Mouse (Mus musculus) MEL (cell line): ENCODE data around the gene 1700001C19Rik. TPM values are rescaled to one million over a fixed set of nuclear protein-coding genes. Genes with fewer than 3 reads are reported as not detected.

ENCODE experiments used
- DNase-seq: peaks from one replicate; pipeline ENCODE4 v3.0.0; 2011; ENCODE audit warnings: low read depth, low spot score
- H3K27ac ChIP-seq: 2 replicates; pipeline ENCODE4 v1.5.1; 2012; ENCODE audit warnings: low read depth, mild to moderate bottlenecking, control low read depth, low read length, moderate library complexity; ENCODE audit not compliant: control insufficient read depth
- H3K27me3 ChIP-seq, 2 experiments: fragments of 150-350 bp in 1 of 2; sonication (generic) in 1 of 2; 2 replicates each; pipeline ENCODE4 v1.6.1; 2012; ENCODE audit warnings: low read length in 2 of 2, mild to moderate bottlenecking in 2 of 2, improper control_type of control experiment in 1 of 2, moderate library complexity in 1 of 2; ENCODE audit not compliant: insufficient read depth in 2 of 2, control insufficient read depth in 1 of 2
- H3K36me3 ChIP-seq, 2 experiments: 2 replicates each; pipeline ENCODE4 v1.6.1; 2012 to 2014; ENCODE audit warnings: low read length in 2 of 2, improper control_type of control experiment in 1 of 2, inconsistent platforms in 1 of 2, mild to moderate bottlenecking in 1 of 2; ENCODE audit not compliant: insufficient read depth in 2 of 2, control insufficient read depth in 1 of 2
- H3K4me1 ChIP-seq, 2 experiments: fragments of 150-350 bp in 1 of 2; sonication (generic) in 1 of 2; 2 replicates each; pipeline ENCODE4 v1.6.1; 2012; ENCODE audit warnings: low read length in 2 of 2, improper control_type of control experiment in 1 of 2, mild to moderate bottlenecking in 1 of 2; ENCODE audit not compliant: insufficient read depth in 2 of 2, control insufficient read depth in 1 of 2
- H3K4me3 ChIP-seq, 2 experiments: fragments of 150-350 bp in 1 of 2; sonication (generic) in 1 of 2; 2 replicates each; pipeline ENCODE4 v1.5.1; 2012; ENCODE audit warnings: low read depth in 2 of 2, low read length in 2 of 2, mild to moderate bottlenecking in 2 of 2, moderate library complexity in 2 of 2, control low read depth in 1 of 2, improper control_type of control experiment in 1 of 2; ENCODE audit not compliant: control insufficient read depth in 1 of 2, insufficient read depth in 1 of 2
- H3K79me2 ChIP-seq: 2 replicates; pipeline ENCODE4 v1.6.1; 2012; ENCODE audit warnings: mild to moderate bottlenecking, low read length, moderate library complexity; ENCODE audit not compliant: control insufficient read depth, poor library complexity, insufficient read depth
- H3K9ac ChIP-seq: 2 replicates; pipeline ENCODE4 v1.6.1; 2012; ENCODE audit warnings: low read depth, mild to moderate bottlenecking, control low read depth, low read length, moderate library complexity; ENCODE audit not compliant: control insufficient read depth, poor library complexity, severe bottlenecking
- H3K9me3 ChIP-seq: fragments of 150-350 bp; sonication (generic); replicated peaks from 2 replicates; pipeline ENCODE4 v1.6.1; 2012; ENCODE audit warnings: mild to moderate bottlenecking, low read length, improper control_type of control experiment, moderate library complexity; ENCODE audit not compliant: insufficient read depth
- BHLHE40 ChIP-seq: IDR thresholded peaks from 2 replicates; pipeline ENCODE4 v1.6.1; 2012; ENCODE audit warnings: low read depth, mild to moderate bottlenecking, inconsistent platforms, low read length, improper control_type of control experiment, borderline replicate concordance
- CHD1 ChIP-seq: IDR thresholded peaks from 2 replicates; pipeline ENCODE4 v1.6.1; 2012; ENCODE audit warnings: low read depth, mild to moderate bottlenecking, inconsistent platforms, low read length, improper control_type of control experiment
- EP300 ChIP-seq, 2 experiments: IDR thresholded peaks; 2 replicates each; pipeline ENCODE4 v1.6.1; 2011; ENCODE audit warnings: improper control_type of control experiment in 2 of 2, low read length in 2 of 2, low read depth in 1 of 2, mild to moderate bottlenecking in 1 of 2
- ETS1 ChIP-seq: IDR thresholded peaks from 2 replicates; pipeline ENCODE4 v1.6.1; 2012; ENCODE audit warnings: low read depth, mild to moderate bottlenecking, inconsistent platforms, low read length, improper control_type of control experiment, moderate library complexity
- JUND ChIP-seq: IDR thresholded peaks from 2 replicates; pipeline ENCODE4 v1.6.1; 2011; ENCODE audit warnings: low read depth, mild to moderate bottlenecking, improper control_type of control experiment, low read length
- MAFK ChIP-seq: IDR thresholded peaks from 2 replicates; pipeline ENCODE4 v1.6.1; 2011; ENCODE audit warnings: low read depth, mild to moderate bottlenecking, low read length, improper control_type of control experiment, borderline replicate concordance
- MAX ChIP-seq: IDR thresholded peaks from 2 replicates; pipeline ENCODE4 v1.6.1; 2011; ENCODE audit warnings: low read length, improper control_type of control experiment
- MAZ ChIP-seq: IDR thresholded peaks from 2 replicates; pipeline ENCODE4 v1.6.1; 2012; ENCODE audit warnings: low read depth, mild to moderate bottlenecking, inconsistent platforms, low read length, improper control_type of control experiment
- MXI1 ChIP-seq: IDR thresholded peaks from 2 replicates; pipeline ENCODE4 v1.6.1; 2011; ENCODE audit warnings: mild to moderate bottlenecking, low read depth, low read length, improper control_type of control experiment
- NELFE ChIP-seq: IDR thresholded peaks from 2 replicates; pipeline ENCODE4 v1.6.1; 2011; ENCODE audit warnings: low read depth, low read length, improper control_type of control experiment
- POLR2A ChIP-seq, 2 experiments: IDR thresholded peaks; 2 replicates each; pipeline ENCODE4 v1.6.1; 2011 to 2012; ENCODE audit warnings: low read length in 2 of 2, mild to moderate bottlenecking in 2 of 2, control low read depth in 1 of 2, improper control_type of control experiment in 1 of 2, low read depth in 1 of 2, moderate library complexity in 1 of 2; ENCODE audit not compliant: control insufficient read depth in 1 of 2, insufficient read depth in 1 of 2, poor library complexity in 1 of 2
- TCF12 ChIP-seq: IDR thresholded peaks from 2 replicates; pipeline ENCODE4 v1.6.1; 2014; ENCODE audit warnings: low read depth, mild to moderate bottlenecking, inconsistent platforms, low read length, improper control_type of control experiment, moderate library complexity
- UBTF ChIP-seq: IDR thresholded peaks from 2 replicates; pipeline ENCODE4 v1.6.1; 2012; ENCODE audit warnings: low read depth, mild to moderate bottlenecking, inconsistent platforms, low read length, improper control_type of control experiment, moderate library complexity, borderline replicate concordance; ENCODE audit not compliant: insufficient read depth
- ZC3H11A ChIP-seq: IDR thresholded peaks from 2 replicates; pipeline ENCODE4 v1.6.1; 2012; ENCODE audit warnings: low read depth, mild to moderate bottlenecking, inconsistent platforms, low read length, improper control_type of control experiment
- ZMIZ1 ChIP-seq: IDR thresholded peaks from 2 replicates; pipeline ENCODE4 v1.6.1; 2012; ENCODE audit warnings: low read depth, mild to moderate bottlenecking, inconsistent platforms, low read length, improper control_type of control experiment, moderate library complexity
- ZNF384 ChIP-seq: IDR thresholded peaks from 2 replicates; pipeline ENCODE4 v1.6.1; 2012; ENCODE audit warnings: low read depth, mild to moderate bottlenecking, inconsistent platforms, low read length, improper control_type of control experiment
- polyA plus RNA-seq, 2 experiments: library from polyadenylated mRNA; stranded (reverse) in 1 of 2; unstranded in 1 of 2; fragments of >175 nt in 1 of 2; fragments of >200 nt in 1 of 2; gene quantifications; 2 replicates each; pipeline versions ENCODE4 v1.2.1 to v1.2.4; 2012; ENCODE audit warnings: low replicate concordance in 2 of 2, low read depth in 1 of 2; ENCODE audit not compliant: insufficient read length in 2 of 2, insufficient read depth in 1 of 2, missing spikeins in 1 of 2
- total RNA-seq: library from RNA; depleted of rRNA; stranded (reverse); fragments of 300-350 nt; gene quantifications from 2 replicates; pipeline ENCODE4 v1.2.3, GENCODE M21; 2012

Gene 1700001C19Rik
- total and polyA plus RNA-seq, 3 experiments, result not detected

DNA sequence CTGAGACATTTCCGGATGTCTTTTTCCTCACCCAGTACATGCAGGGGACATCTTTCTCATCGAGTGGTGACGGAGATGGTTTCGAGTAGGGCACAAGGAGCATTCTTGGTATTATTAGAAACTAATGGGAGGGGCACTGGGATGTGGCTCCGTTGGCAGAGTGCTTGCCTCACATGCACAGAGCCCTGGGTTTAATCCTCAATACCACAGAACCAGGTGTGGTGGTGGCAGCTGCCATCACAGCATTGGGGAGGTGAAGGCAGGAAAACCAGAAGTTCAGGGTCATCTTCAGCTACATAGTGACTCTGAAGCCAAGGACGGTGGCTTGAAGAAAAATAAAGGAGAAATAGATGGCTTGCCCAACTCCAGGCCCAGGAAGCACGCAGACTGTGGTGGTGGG lies 25.0 kb upstream of the 1700001C19Rik start:
- Histone ChIP-seq H3K27ac (no peak overlapping the region), H3K4me3 (no peak overlapping the region), H3K4me1 (peaks cover 0 to 6% of the 10 kb centered on the region in 2 experiments; a peak in 2 of 4 replicates), H3K36me3 (no peaks in the 10 kb centered on the region), H3K27me3 (peaks cover 3 to 5% of the 10 kb centered on the region in 2 experiments; a peak in 3 of 4 replicates), H3K9ac (no peak overlapping the region), H3K79me2 (no peaks in the 10 kb centered on the region), H3K9me3 (no peaks in the 10 kb centered on the region)
- no peak for DNase-seq
- no peak for TF ChIP-seq CHD1
- no peak for TF ChIP-seq POLR2A (IDR thresholded peaks at IDR 0.05; ENCODE audit: control insufficient read depth in 1 of 2, insufficient read depth in 1 of 2, low read depth in 1 of 2, low read length in 2 of 2, poor library complexity in 1 of 2)
- TF ChIP-seq MAZ, result no peak
- TF ChIP-seq ETS1, result no peak
- no peak for TF ChIP-seq MAX
- TF ChIP-seq EP300 (IDR thresholded peaks at IDR 0.05; ENCODE audit: low read depth in 1 of 2, low read length in 2 of 2), result no peak
- TF ChIP-seq JUND, result no peak
- TF ChIP-seq ZNF384, result no peak
- no peak for TF ChIP-seq TCF12
- no peak for TF ChIP-seq BHLHE40

DNA sequence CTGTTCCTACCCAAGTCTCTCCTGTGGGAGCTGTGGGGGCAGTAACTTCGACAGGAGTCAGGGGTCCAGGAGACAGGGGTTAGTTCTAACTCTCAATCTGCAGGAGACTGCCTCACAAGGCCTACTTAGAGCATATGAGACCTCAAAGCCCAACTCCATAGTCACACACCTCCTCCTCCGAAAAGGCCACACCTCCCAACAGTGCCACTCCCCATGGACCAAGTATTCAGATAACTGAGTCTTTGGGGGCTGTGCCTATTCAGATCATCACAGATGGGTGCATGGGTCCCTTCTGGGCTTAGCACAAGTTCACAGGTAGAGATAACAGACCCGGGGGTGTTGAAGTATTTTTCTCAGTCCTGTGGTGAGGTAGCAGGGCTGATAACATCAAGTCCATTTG lies 24.5 kb upstream of the 1700001C19Rik start:
- no peak overlapping the region for H3K27ac ChIP-seq
- H3K4me1 ChIP-seq, result peaks cover 0 to 6% of the 10 kb centered on the region in 2 experiments; a peak in 2 of 4 replicates
- H3K36me3 ChIP-seq, result no peaks in the 10 kb centered on the region
- H3K79me2 ChIP-seq, result no peaks in the 10 kb centered on the region
- H3K4me3 ChIP-seq, result no peak overlapping the region
- peak; percentile 25 for DNase-seq
- no peak for TF ChIP-seq MXI1
- no peak for TF ChIP-seq NELFE
- TF ChIP-seq ZC3H11A, result no peak
- TF ChIP-seq ETS1, result no peak
- TF ChIP-seq UBTF, result no peak
- no peak for TF ChIP-seq CHD1
- TF ChIP-seq MAFK, result no peak
- TF ChIP-seq ZNF384, result no peak
- no peak for TF ChIP-seq ZMIZ1
- peaks cover 3 to 5% of the 10 kb centered on the region in 2 experiments; a peak in 3 of 4 replicates for H3K27me3 ChIP-seq
- no peak overlapping the region for H3K9ac ChIP-seq
- H3K9me3 ChIP-seq, result no peaks in the 10 kb centered on the region
